Mouse (Mus musculus) T-cell, adult 66 days (primary cell): ENCODE results near the gene Gm10428. TPM values are rescaled to one million over a fixed set of nuclear protein-coding genes. Genes with fewer than 3 reads are reported as not detected.

ENCODE experiments used
- total RNA-seq, 2 experiments: library from RNA; stranded (reverse); gene quantifications; 3 replicates in 1 of 2; 4 replicates in 1 of 2; pipeline ENCODE4 v1.2.4; 2023

Gm10428 gene
- not detected for total RNA-seq

DNA sequence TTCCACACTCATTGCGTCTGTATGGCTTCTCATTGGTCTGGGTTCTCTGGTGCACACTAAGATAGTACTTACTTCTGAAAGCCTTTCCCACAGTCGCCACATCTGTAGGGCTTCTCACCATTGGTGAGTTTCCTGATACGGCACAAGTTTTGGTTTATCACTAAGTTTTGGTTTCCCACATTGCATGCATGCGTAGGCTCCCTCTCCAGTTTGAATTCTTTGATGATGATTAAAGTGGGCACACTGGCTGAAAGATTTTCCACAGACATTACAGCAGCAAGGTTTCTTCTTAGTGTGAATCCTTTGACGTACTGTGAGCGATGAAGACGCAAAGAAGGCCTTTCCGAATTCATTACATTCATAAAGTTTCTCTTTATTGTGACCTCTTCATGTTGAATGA is at the start of gene Gm10428:
TSS of gene Gm10428 (plus strand) at position 321 of the 400 bp plus-strand sequence.

GRCm38 (mm10) chr11:62731311-62732021 is 21.4 kb upstream of the Gm10428 start, which contains the start of gene Zfp287:
TSS of gene Zfp287 (minus strand) at chr11:62731905.

GRCm38 (mm10) chr11:62788935-62789616 is 36.2 kb downstream of the Gm10428 start, which contains the start of gene Zfp286:
TSS of gene Zfp286 (minus strand) at chr11:62789462.

Other genes with a start within 250 kb of the Gm10428 start
- gene Cenpv, start 213.8 kb upstream of the Gm10428 start, total RNA-seq = 1 to 10 TPM; 4.2 to 6.1 TPM
- gene Ubb, start 201.9 kb upstream of the Gm10428 start, total RNA-seq = 1,000 to 10,000 TPM; 1,212 to 1,239 TPM
- 10 to 100 TPM; 50.0 to 50.1 TPM for gene Trpv2, start 178.6 kb upstream of the Gm10428 start, total RNA-seq
- under 1 TPM; 0.64 to 0.80 TPM for gene Lrrc75a, start 104.6 kb upstream of the Gm10428 start, total RNA-seq
- 10 to 100 TPM; 26.2 to 30.5 TPM for gene Mmgt2, start 104.4 kb upstream of the Gm10428 start, total RNA-seq
- gene Zfp287, start 21.2 kb upstream of the Gm10428 start, total RNA-seq = 10 to 100 TPM; 15.0 to 17.8 TPM
- 1 to 10 TPM; 4.2 to 4.4 TPM for gene Zfp286, start 36.4 kb downstream of the Gm10428 start, total RNA-seq
- 1 to 10 TPM in 1 of 2 experiments, under 1 TPM in 1; 0.87 to 1.2 TPM for gene Trim16, start 67.1 kb downstream of the Gm10428 start, total RNA-seq
- gene Fbxw10, start 94.0 kb downstream of the Gm10428 start, total RNA-seq = 1 to 10 TPM; 4.8 to 8.7 TPM
- gene Tvp23b, start 126.4 kb downstream of the Gm10428 start, total RNA-seq = 10 to 100 TPM; 15.2 to 21.1 TPM
- not detected for gene Cdrt4, start 198.1 kb downstream of the Gm10428 start, total RNA-seq